Mouse (Mus musculus): ENCODE results near the gene Fam131c.
A peak's percentile ranks its signal among the peaks of the same experiment; 100 is the strongest.

Fam131c gene

GRCm38 (mm10) chr4:141367997-141368791, at the start of gene Fam131c:
Gene Fam131c (plus strand): TSS chr4:141368220.
- Histone ChIP-seq H3K27me3 (ENCODE audit: insufficient read depth, low read length) (peaks cover 30% of the 10 kb centered on the region), H3K36me3 (ENCODE audit: insufficient read depth, low read length) (no peaks in the 10 kb centered on the region), H3K4me3 (replicated peaks; ENCODE audit: low read length) (peak within 1 kb of the TSS; percentile 76), H3K9me3 (ENCODE audit: low read length) (no peaks in the 10 kb centered on the region), H3K4me1 (replicated peaks; ENCODE audit: low read depth, low read length) (peaks cover 62% of the 10 kb centered on the region)
- TF ChIP-seq POU5F1 (IDR thresholded peaks at IDR 0.05; ENCODE audit: borderline replicate concordance, low read length) (no peak), NANOG (IDR thresholded peaks at IDR 0.05; ENCODE audit: borderline replicate concordance, low read length) (no peak), CTCF (conservative IDR thresholded peaks at IDR 0.05; ENCODE audit: low read length) (no peak)

DNA sequence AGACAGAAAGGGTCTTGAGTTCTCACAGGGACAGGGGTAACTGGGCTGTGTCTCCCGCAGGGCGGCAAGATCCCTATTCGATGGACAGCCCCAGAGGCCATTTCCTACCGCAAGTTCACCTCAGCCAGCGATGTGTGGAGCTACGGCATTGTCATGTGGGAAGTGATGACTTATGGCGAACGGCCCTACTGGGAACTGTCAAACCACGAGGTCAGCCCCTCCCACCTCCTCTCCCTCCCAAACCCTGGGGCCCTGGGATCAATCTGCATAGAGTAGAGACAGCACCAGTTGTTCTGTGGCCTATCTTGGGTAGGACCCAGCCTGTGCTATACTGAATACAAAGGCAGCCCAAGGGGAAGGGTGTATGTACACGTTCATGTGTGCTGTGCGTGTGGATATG, 45.5 kb upstream of the Fam131c start:
- Histone ChIP-seq H3K9me3 (ENCODE audit: low read length) (no peaks in the 10 kb centered on the region), H3K4me3 (replicated peaks; ENCODE audit: low read length) (no peak overlapping the region), H3K4me1 (replicated peaks; ENCODE audit: low read depth, low read length) (peaks cover 93% of the 10 kb centered on the region), H3K36me3 (ENCODE audit: insufficient read depth, low read length) (peaks cover 99% of the 10 kb centered on the region), H3K27me3 (ENCODE audit: insufficient read depth, low read length) (no peaks in the 10 kb centered on the region)
- TF ChIP-seq CTCF (conservative IDR thresholded peaks at IDR 0.05; ENCODE audit: low read length) (no peak), NANOG (IDR thresholded peaks at IDR 0.05; ENCODE audit: borderline replicate concordance, low read length) (no peak), POU5F1 (IDR thresholded peaks at IDR 0.05; ENCODE audit: borderline replicate concordance, low read length) (no peak)

GRCm38 (mm10) chr4:141324771-141325191, 43.2 kb upstream of the Fam131c start:
- H3K27me3 ChIP-seq (ENCODE audit: insufficient read depth, low read length) = no peaks in the 10 kb centered on the region
- H3K9me3 ChIP-seq (ENCODE audit: low read length) = no peaks in the 10 kb centered on the region
- peaks cover 100% of the 10 kb centered on the region for H3K36me3 ChIP-seq (ENCODE audit: insufficient read depth, low read length)
- H3K4me1 ChIP-seq (replicated peaks; ENCODE audit: low read depth, low read length) = peaks cover 95% of the 10 kb centered on the region
- no peak overlapping the region for H3K4me3 ChIP-seq (replicated peaks; ENCODE audit: low read length)
- TF ChIP-seq CTCF (conservative IDR thresholded peaks at IDR 0.05; ENCODE audit: low read length) (no peak), NANOG (IDR thresholded peaks at IDR 0.05; ENCODE audit: borderline replicate concordance, low read length) (no peak), POU5F1 (IDR thresholded peaks at IDR 0.05; ENCODE audit: borderline replicate concordance, low read length) (no peak)

DNA sequence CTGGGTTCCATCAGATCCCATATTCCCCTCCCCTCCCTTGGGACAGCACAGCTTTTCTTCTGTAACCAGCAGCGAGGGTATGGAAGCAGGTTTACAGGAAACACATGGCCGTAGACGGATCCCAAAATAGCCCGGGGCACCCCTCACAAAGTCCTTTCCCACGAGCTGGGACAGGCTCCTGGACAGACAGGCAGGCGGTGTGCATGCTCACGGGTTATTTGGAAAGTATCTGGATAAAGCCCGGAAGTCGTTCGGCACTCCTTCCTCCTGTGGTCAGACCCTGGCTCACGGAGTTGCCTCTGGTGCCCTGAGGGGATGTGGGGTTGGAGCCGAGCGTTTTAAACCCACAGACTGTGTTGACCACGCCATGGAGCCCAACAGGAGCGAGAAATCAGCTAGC, 42.4 kb upstream of the Fam131c start:
- H3K36me3 ChIP-seq (ENCODE audit: insufficient read depth, low read length) = peaks cover 99% of the 10 kb centered on the region
- no peaks in the 10 kb centered on the region for H3K27me3 ChIP-seq (ENCODE audit: insufficient read depth, low read length)
- H3K9me3 ChIP-seq (ENCODE audit: low read length) = no peaks in the 10 kb centered on the region
- peaks cover 98% of the 10 kb centered on the region for H3K4me1 ChIP-seq (replicated peaks; ENCODE audit: low read depth, low read length)
- TF ChIP-seq POU5F1 (IDR thresholded peaks at IDR 0.05; ENCODE audit: borderline replicate concordance, low read length) = no peak
- no peak for TF ChIP-seq NANOG (IDR thresholded peaks at IDR 0.05; ENCODE audit: borderline replicate concordance, low read length)
- no peak for TF ChIP-seq CTCF (conservative IDR thresholded peaks at IDR 0.05; ENCODE audit: low read length)
- no peak overlapping the region for H3K4me3 ChIP-seq (replicated peaks; ENCODE audit: low read length)

DNA sequence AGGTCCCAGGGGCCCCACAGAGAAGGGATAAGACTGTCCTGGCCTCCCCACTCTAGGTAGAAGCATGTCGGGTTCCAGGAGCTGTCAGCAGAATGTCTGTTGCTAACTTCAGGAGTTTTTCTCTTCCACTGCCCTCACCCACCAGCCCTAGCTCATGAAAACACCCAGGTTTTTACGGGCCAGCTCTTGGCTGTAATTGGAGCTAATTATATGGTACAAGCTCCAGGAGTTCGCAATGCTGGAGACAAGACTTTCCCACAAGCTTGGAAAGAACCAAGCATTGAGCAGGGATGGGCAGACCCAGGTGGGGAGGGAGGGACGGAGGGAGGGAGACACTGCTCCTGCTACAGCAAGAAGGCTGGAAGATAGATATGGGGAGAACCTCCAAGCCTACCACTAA, 40.9 kb upstream of the Fam131c start:
- peaks cover 84% of the 10 kb centered on the region for H3K36me3 ChIP-seq (ENCODE audit: insufficient read depth, low read length)
- no peak overlapping the region for H3K4me3 ChIP-seq (replicated peaks; ENCODE audit: low read length)
- no peaks in the 10 kb centered on the region for H3K9me3 ChIP-seq (ENCODE audit: low read length)
- no peaks in the 10 kb centered on the region for H3K27me3 ChIP-seq (ENCODE audit: insufficient read depth, low read length)
- TF ChIP-seq NANOG (IDR thresholded peaks at IDR 0.05; ENCODE audit: borderline replicate concordance, low read length) (no peak), POU5F1 (IDR thresholded peaks at IDR 0.05; ENCODE audit: borderline replicate concordance, low read length) (no peak), CTCF (conservative IDR thresholded peaks at IDR 0.05; ENCODE audit: low read length) (no peak)
- H3K4me1 ChIP-seq (replicated peaks; ENCODE audit: low read depth, low read length) = peaks cover 96% of the 10 kb centered on the region

DNA sequence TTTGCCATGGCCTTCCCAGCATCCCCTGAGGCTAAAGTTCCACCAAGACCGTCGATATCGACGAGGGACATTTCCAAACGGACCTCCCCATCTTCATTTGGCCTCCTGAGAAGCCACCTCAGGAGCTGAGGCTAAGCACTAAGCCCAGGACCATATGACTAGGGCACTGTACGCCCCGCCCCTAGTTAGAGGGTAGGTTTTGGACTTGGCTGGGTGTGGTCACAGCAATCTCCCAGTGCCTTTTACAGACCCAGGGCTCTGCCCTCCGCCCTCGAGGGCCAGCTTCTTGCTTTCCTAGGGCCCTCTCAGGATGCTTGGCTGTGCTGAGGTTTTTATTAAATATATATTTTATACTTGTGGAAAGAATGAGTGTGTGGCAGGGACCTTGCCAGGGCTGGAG, 39.3 kb upstream of the Fam131c start:
- Histone ChIP-seq H3K4me1 (replicated peaks; ENCODE audit: low read depth, low read length) (peaks cover 96% of the 10 kb centered on the region), H3K9me3 (ENCODE audit: low read length) (no peaks in the 10 kb centered on the region), H3K36me3 (ENCODE audit: insufficient read depth, low read length) (peaks cover 68% of the 10 kb centered on the region), H3K27me3 (ENCODE audit: insufficient read depth, low read length) (peaks cover 4% of the 10 kb centered on the region; the same call in 1 of the 2 replicates), H3K4me3 (replicated peaks; ENCODE audit: low read length) (peak overlapping the region; percentile 32)
- TF ChIP-seq POU5F1 (IDR thresholded peaks at IDR 0.05; ENCODE audit: borderline replicate concordance, low read length) (no peak), CTCF (conservative IDR thresholded peaks at IDR 0.05; ENCODE audit: low read length) (no peak), NANOG (IDR thresholded peaks at IDR 0.05; ENCODE audit: borderline replicate concordance, low read length) (no peak)

GRCm38 (mm10) chr4:141329968-141330367, 38.1 kb upstream of the Fam131c start:
- peaks cover 55% of the 10 kb centered on the region for H3K36me3 ChIP-seq (ENCODE audit: insufficient read depth, low read length)
- TF ChIP-seq NANOG (IDR thresholded peaks at IDR 0.05; ENCODE audit: borderline replicate concordance, low read length) (no peak), POU5F1 (IDR thresholded peaks at IDR 0.05; ENCODE audit: borderline replicate concordance, low read length) (no peak), CTCF (conservative IDR thresholded peaks at IDR 0.05; ENCODE audit: low read length) (no peak)
- peaks cover 97% of the 10 kb centered on the region for H3K4me1 ChIP-seq (replicated peaks; ENCODE audit: low read depth, low read length)
- H3K4me3 ChIP-seq (replicated peaks; ENCODE audit: low read length) = 0 out of 2 replicates have a peak overlapping the region, but pooled peaks have one; percentile 1
- H3K27me3 ChIP-seq (ENCODE audit: insufficient read depth, low read length) = peaks cover 5% of the 10 kb centered on the region; the same call in 1 of the 2 replicates
- no peaks in the 10 kb centered on the region for H3K9me3 ChIP-seq (ENCODE audit: low read length)

- Histone ChIP-seq H3K4me1 (replicated peaks; ENCODE audit: low read depth, low read length) (peaks cover 97% of the 10 kb centered on the region), H3K27me3 (ENCODE audit: insufficient read depth, low read length) (peaks cover 5% of the 10 kb centered on the region; the same call in 1 of the 2 replicates), H3K9me3 (ENCODE audit: low read length) (no peaks in the 10 kb centered on the region), H3K36me3 (ENCODE audit: insufficient read depth, low read length) (peaks cover 41% of the 10 kb centered on the region), H3K4me3 (replicated peaks; ENCODE audit: low read length) (no peak overlapping the region)
- no peak for TF ChIP-seq NANOG (IDR thresholded peaks at IDR 0.05; ENCODE audit: borderline replicate concordance, low read length)
- no peak for TF ChIP-seq POU5F1 (IDR thresholded peaks at IDR 0.05; ENCODE audit: borderline replicate concordance, low read length)
- no peak for TF ChIP-seq CTCF (conservative IDR thresholded peaks at IDR 0.05; ENCODE audit: low read length)
These were observed 36.6 kb upstream of the Fam131c start for GRCm38 (mm10) chr4:141331446-141331845.
